Mouse (Mus musculus) stomach, embryonic 15.5 days (tissue): Measurements from ENCODE around the gene Leng1. TPM values are rescaled to one million over a fixed set of nuclear protein-coding genes. Genes with fewer than 3 reads are reported as not detected.

Source experiments
- ATAC-seq: fragments of 200-750 bp; cut with Nextera tagmentation; 2 replicates; pipeline ENCODE4 v1.8.0; 2017; ENCODE audit warnings: low read depth, moderate number of reproducible peaks, moderate TSS enrichment; ENCODE audit not compliant: insufficient read depth, low FRiP score
- H3K27ac ChIP-seq: fragments of 300-500 bp; sonication (generic); 2 replicates; pipeline ENCODE4 v1.5.1; 2015; ENCODE audit warnings: mild to moderate bottlenecking, inconsistent platforms
- H3K27me3 ChIP-seq: fragments of 300-500 bp; sonication (generic); replicated peaks from 2 replicates; pipeline ENCODE4 v1.6.1; 2015; ENCODE audit warnings: inconsistent platforms
- H3K36me3 ChIP-seq: fragments of 300-500 bp; sonication (generic); 2 replicates; pipeline ENCODE4 v1.6.1; 2015; ENCODE audit warnings: inconsistent platforms
- H3K4me1 ChIP-seq: fragments of 300-500 bp; sonication (generic); 2 replicates; pipeline ENCODE4 v1.6.1; 2015; ENCODE audit warnings: inconsistent platforms
- H3K4me2 ChIP-seq: fragments of 300-500 bp; sonication (generic); 2 replicates; pipeline ENCODE4 v1.6.1; 2015; ENCODE audit warnings: mild to moderate bottlenecking, inconsistent platforms
- H3K4me3 ChIP-seq: fragments of 300-500 bp; sonication (generic); replicated peaks from 2 replicates; pipeline ENCODE4 v1.5.1; 2015; ENCODE audit warnings: inconsistent platforms
- H3K9ac ChIP-seq: fragments of 300-500 bp; sonication (generic); 2 replicates; pipeline ENCODE4 v1.6.1; 2015; ENCODE audit warnings: inconsistent platforms
- H3K9me3 ChIP-seq: fragments of 300-500 bp; sonication (generic); 2 replicates; pipeline ENCODE4 v1.6.1; 2016; ENCODE audit warnings: inconsistent platforms
- WGBS: fragments of 180-500 bp; shearing (Covaris S2); methylation state at CpG from one replicate; pipeline ENCODE4 v1.1.7; 2015; 5-methylcytosine and 5-hydroxymethylcytosine counted together
- microRNA-seq: library from miRNA; unstranded; fragments of <30 nt; microRNA quantifications from one replicate; pipeline ENCODE4, GENCODE M21; 2016
- polyA plus RNA-seq: library from polyadenylated mRNA; unstranded; fragments of >200 nt; fragmentation: Nextera tagmentation; extraction: Ambion mirVana; gene quantifications from 2 replicates; pipeline ENCODE4 v1.2.1, GENCODE M21; 2015

Leng1 gene
- polyA plus RNA-seq, 1 experiment from 2014 or later, result 17.7 TPM

- H3K36me3 ChIP-seq, result 0 out of 2 replicates have a peak, but pooled peaks cover 15% of the 10 kb centered on the region
- peak within 1 kb of the TSS; percentile 71 for H3K27ac ChIP-seq
- H3K9me3 ChIP-seq, result no peaks in the 10 kb centered on the region
- WGBS, result under 1% methylated on average over 32 of the region's 32 CpGs
- peak within 1 kb of the TSS; percentile 86 for H3K4me3 ChIP-seq
- ATAC-seq, result peak; percentile 96
- no peaks in the 10 kb centered on the region for H3K4me1 ChIP-seq
- H3K4me2 ChIP-seq, result peak within 1 kb of the TSS; percentile 76
- H3K27me3 ChIP-seq, result no peaks in the 10 kb centered on the region
- peak within 1 kb of the TSS; percentile 35 for H3K9ac ChIP-seq
These were observed 48.2 kb downstream of the Leng1 start, which contains the start of gene Ndufa3 for GRCm38 (mm10) chr7:3617242-3617995. TSS of gene Ndufa3 (plus strand) at chr7:3617373.

GRCm38 (mm10) chr7:3616389-3617241 lies 49.0 kb downstream of the Leng1 start:
- Histone ChIP-seq H3K9me3 (no peaks in the 10 kb centered on the region), H3K9ac (no peak overlapping the region), H3K27ac (no peak overlapping the region), H3K27me3 (no peaks in the 10 kb centered on the region), H3K36me3 (0 out of 2 replicates have a peak, but pooled peaks cover 14% of the 10 kb centered on the region), H3K4me2 (peak overlapping the region; percentile 76), H3K4me3 (peak overlapping the region; percentile 86), H3K4me1 (no peaks in the 10 kb centered on the region)
- no peak for ATAC-seq
- 37% methylated on average over 6 of the region's 6 CpGs for WGBS

GRCm38 (mm10) chr7:3616057-3616388 lies 49.6 kb downstream of the Leng1 start, which contains the start of gene Oscar:
TSS of gene Oscar (minus strand) at chr7:3616157.
- Histone ChIP-seq H3K27me3 (no peaks in the 10 kb centered on the region), H3K9me3 (no peaks in the 10 kb centered on the region), H3K9ac (no peak within 1 kb of the TSS), H3K4me1 (no peaks in the 10 kb centered on the region), H3K27ac (no peak within 1 kb of the TSS), H3K36me3 (0 out of 2 replicates have a peak, but pooled peaks cover 13% of the 10 kb centered on the region), H3K4me2 (peak within 1 kb of the TSS; percentile 76), H3K4me3 (peak within 1 kb of the TSS; percentile 86)
- ATAC-seq, result no peak
- WGBS, result 78% methylated on average over 4 of the region's 4 CpGs

- no peak for ATAC-seq
- no peak overlapping the region for H3K4me3 ChIP-seq
These were observed 51.6 kb downstream of the Leng1 start for GRCm38 (mm10) chr7:3614021-3614420.

GRCm38 (mm10) chr7:3611006-3611405 lies 54.6 kb downstream of the Leng1 start:
- Histone ChIP-seq H3K27ac (no peak overlapping the region), H3K4me2 (no peak overlapping the region), H3K27me3 (no peaks in the 10 kb centered on the region), H3K4me1 (no peaks in the 10 kb centered on the region), H3K36me3 (no peaks in the 10 kb centered on the region), H3K4me3 (no peak overlapping the region), H3K9me3 (no peaks in the 10 kb centered on the region), H3K9ac (no peak overlapping the region)
- 80% methylated on average over 13 of the region's 13 CpGs for WGBS
- ATAC-seq, result peak; percentile 79

More at GRCm38 (mm10) chr7:3614021-3614420, 51.6 kb downstream of the Leng1 start:
- Histone ChIP-seq H3K36me3 (no peaks in the 10 kb centered on the region), H3K9ac (no peak overlapping the region), H3K4me2 (no peak overlapping the region), H3K9me3 (no peaks in the 10 kb centered on the region), H3K27me3 (no peaks in the 10 kb centered on the region), H3K4me1 (no peaks in the 10 kb centered on the region), H3K27ac (no peak overlapping the region)
- WGBS, result 73% methylated on average over 3 of the region's 3 CpGs

- 85% methylated on average over 3 of the region's 3 CpGs for WGBS
- no peak for ATAC-seq
- Histone ChIP-seq H3K4me2 (no peak overlapping the region), H3K27ac (no peak overlapping the region), H3K36me3 (no peaks in the 10 kb centered on the region), H3K4me1 (no peaks in the 10 kb centered on the region), H3K9ac (no peak overlapping the region), H3K27me3 (no peaks in the 10 kb centered on the region), H3K9me3 (no peaks in the 10 kb centered on the region), H3K4me3 (no peak overlapping the region)
These were observed 55.2 kb downstream of the Leng1 start for GRCm38 (mm10) chr7:3610437-3610836.

Small RNAs within 50 kb of the gene (microRNA-seq; reads per million reads assigned to microRNA genes)
- gene Mir3572, result 3.7 reads per million, percentile 14 among the genes with 10 or more reads in this experiment

Other genes with a start within 250 kb of the Leng1 start
- gene Cacng6, start 241.6 kb downstream of the Leng1 start, polyA plus RNA-seq, result 0.36 and 0.43 TPM in 2 replicates
- 0.41 and 0.48 TPM in 2 replicates for gene Tarm1, start 163.2 kb downstream of the Leng1 start, polyA plus RNA-seq
- 0.06 and 0.26 TPM in 2 replicates for gene Oscar, start 49.7 kb downstream of the Leng1 start, polyA plus RNA-seq
- 456 and 472 TPM in 2 replicates for gene Ndufa3, start 48.5 kb downstream of the Leng1 start, polyA plus RNA-seq
- 23.7 and 25.2 TPM in 2 replicates for gene Tfpt, start 35.9 kb downstream of the Leng1 start, polyA plus RNA-seq
- gene Prpf31, start 35.9 kb downstream of the Leng1 start, polyA plus RNA-seq, result 82.5 and 90.0 TPM in 2 replicates
- gene Cnot3, start 20.6 kb downstream of the Leng1 start, polyA plus RNA-seq, result 44.6 and 46.4 TPM in 2 replicates
- 70.9 and 72.8 TPM in 2 replicates for gene Tmc4, start 11.7 kb upstream of the Leng1 start, polyA plus RNA-seq
- 248 and 261 TPM in 2 replicates for gene Tsen34, start 27.0 kb upstream of the Leng1 start, polyA plus RNA-seq
- 51.2 and 53.2 TPM in 2 replicates for gene Mboat7, start 27.7 kb upstream of the Leng1 start, polyA plus RNA-seq
- gene Rps9, start 38.2 kb upstream of the Leng1 start, polyA plus RNA-seq, result 1,416 and 1,486 TPM in 2 replicates
- gene Pirb, start 54.6 kb upstream of the Leng1 start, polyA plus RNA-seq, result 2.4 and 2.9 TPM in 2 replicates
- 0.13 and 0.23 TPM in 2 replicates for gene Gm15448, start 159.8 kb upstream of the Leng1 start, polyA plus RNA-seq
- 0.72 and 0.92 TPM in 2 replicates for gene Pira2, start 179.2 kb upstream of the Leng1 start, polyA plus RNA-seq
- gene Gm14548, start 232.3 kb upstream of the Leng1 start, polyA plus RNA-seq, result 0.79 and 1.1 TPM in 2 replicates
- 0.72 and 1.2 TPM in 2 replicates for gene Lilra6, start 249.7 kb upstream of the Leng1 start, polyA plus RNA-seq